Mouse (Mus musculus) c-Kit-positive CD71-positive TER-119-negative erythroid progenitor cells, embryonic 14.5 days (primary cell): ENCODE measurements around the gene Fam129a.
"Not testable (repeated sequence)": the region's sequence is repeated elsewhere in the genome, so short reads cannot be mapped to it uniquely, and the experiment has no call there.

Experiments
- DNase-seq: peaks from one replicate; pipeline ENCODE4 v3.0.0-alpha.2; 2013; ENCODE audit warnings: low read depth

Fam129a gene

GRCm38 (mm10) chr1:151749894-151750293, 178.9 kb downstream of the Fam129a start:
- not testable (repeated sequence) for DNase-seq

DNA sequence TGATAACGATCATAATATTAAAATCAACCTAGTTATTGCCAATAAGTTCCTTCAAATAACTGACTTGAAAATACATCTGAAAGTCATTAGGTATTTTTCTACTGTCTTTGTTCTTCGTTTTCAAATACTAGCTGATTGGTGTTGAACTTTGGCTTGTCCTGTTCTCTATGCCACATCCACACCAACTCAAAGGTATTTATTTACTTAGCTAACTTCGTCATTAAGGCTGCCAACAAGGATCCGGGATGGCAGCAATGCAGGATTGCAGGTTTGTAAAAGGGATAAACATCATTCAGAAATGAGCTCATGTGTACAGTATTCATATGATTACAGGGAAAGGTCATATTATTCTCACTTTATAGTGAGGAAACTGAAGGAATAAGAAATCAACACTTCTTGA, 182.0 kb downstream of the Fam129a start:
- no peak for DNase-seq

DNA sequence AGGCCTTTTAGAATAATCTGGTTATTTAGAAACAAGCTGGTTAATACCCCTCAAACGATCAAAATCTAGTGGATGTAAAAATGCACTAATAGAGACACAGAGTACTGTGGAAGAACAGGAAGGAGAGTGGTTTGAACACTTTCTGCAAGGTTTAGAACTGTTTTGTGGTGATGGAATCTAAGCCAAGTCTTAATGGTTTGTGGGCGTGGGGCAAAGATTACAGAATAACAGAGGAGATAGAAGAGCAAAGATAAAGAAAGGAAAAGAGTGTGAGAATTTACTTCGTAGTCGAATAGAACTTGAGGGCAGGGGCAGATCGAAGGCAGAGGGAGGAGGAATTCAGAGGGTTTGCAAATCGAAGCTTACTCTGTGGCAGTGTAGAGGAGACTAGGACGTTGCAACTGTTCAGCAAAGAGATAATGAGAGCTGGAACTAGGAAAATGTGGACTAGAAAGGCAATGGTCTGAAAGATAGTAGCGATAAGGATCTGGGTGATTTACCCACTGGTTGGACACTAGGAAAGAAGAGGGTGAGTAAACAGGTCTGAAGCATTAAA, 182.5 kb downstream of the Fam129a start:
- DNase-seq: no peak

DNA sequence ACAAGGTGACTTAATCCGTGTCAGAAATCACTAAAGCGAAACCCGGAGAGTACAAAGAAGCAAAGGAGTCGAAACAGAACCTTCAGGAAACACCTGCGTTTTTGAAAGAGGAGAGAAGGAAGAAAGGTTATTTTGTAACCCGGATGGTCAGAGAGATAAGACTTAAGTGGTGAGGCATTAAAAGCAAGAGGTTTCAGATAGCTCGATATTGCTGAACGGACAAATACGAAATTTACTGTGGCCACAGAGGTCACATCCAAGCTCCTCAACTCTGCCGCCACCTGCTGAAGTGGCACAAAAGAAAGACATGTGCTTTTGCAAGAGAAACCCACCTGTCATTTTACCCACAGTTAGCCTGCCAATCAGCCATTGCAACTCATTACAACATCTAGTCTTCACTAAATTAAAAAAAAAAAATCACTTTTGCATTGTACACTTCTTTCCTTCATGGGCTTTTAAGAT, 183.1 kb downstream of the Fam129a start:
- peak; percentile 38 for DNase-seq

GRCm38 (mm10) chr1:151754881-151755659, 184.1 kb downstream of the Fam129a start, which contains the start of gene Edem3:
Edem3 (plus strand) TSS chr1:151755371.
- DNase-seq: peak; percentile 96

DNA sequence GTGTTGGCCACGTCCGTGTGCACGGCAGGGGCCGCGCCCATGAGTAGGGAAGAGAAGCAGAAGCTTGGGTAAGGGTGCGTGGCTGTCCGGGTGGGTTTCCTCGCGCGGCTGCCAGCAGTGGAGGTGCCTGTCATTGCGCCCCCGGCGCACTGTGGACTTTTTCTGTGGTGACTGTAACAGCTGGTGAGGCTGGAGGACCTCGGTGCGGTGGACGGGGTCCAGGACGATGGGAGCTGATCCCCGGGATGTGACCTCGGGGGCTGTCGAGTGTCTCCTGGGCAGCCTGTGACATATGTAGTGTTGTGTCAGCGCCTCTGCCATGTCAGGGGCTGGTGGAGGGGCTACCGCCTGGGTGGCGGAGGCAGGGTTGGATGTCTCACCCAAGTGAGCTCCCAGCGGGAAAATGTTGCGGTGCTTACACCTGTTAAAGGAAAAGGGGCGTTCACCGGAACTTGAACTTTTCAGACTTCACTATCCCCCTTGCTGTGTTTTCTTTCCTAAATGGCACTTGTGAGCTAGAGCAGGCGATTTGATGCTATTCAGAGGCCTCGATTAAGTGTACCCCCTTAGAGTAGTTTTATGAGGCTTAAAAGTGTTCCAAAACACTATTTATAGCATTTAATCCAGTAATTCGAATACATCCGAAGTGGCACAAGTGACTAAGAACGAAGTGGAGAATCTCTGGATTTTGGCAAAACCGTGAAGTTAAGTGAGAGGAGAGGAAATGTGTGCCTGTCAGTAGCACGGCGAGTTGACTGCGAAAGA, 184.9 kb downstream of the Fam129a start:
- no peak for DNase-seq

DNA sequence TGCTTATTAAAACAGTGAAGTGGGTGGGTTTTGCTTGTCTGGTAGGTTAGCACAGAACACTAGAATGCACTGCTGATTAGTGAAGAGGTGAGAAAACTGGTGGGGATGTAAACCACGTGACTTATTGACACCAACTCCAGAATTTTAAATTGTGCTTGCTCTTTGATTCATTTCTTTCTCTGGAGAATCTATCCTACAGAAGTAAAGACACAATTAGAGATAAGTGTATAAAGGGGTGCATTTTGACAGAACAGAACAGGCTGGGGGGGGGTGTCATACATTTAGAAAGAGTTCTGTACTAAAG, 185.4 kb downstream of the Fam129a start:
- no peak for DNase-seq

- DNase-seq: peak; percentile 50
Measured at GRCm38 (mm10) chr1:151758301-151758700, 187.3 kb downstream of the Fam129a start.

DNA sequence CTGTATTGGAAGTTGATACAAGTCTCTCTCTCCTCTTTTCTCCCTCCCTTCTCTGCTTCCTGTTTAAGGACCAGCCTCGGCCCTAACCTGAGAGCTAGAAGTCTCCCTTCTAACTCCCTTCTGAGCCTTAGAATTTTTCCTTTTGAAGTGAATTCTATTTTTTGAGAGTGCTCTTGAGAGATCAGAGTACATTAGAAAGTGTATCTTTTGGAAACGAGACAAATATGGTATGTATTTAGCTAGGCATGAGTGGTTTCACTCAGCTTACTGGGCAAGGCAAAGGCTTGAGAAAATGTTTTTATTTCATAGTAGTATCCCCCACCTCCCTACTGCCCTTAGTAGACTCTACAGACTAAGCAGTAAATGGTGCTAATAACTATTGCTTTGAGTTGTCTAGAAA, 188.0 kb downstream of the Fam129a start:
- DNase-seq: no peak

- DNase-seq: no peak
Measured at GRCm38 (mm10) chr1:151764236-151764635, 193.2 kb downstream of the Fam129a start.

DNA sequence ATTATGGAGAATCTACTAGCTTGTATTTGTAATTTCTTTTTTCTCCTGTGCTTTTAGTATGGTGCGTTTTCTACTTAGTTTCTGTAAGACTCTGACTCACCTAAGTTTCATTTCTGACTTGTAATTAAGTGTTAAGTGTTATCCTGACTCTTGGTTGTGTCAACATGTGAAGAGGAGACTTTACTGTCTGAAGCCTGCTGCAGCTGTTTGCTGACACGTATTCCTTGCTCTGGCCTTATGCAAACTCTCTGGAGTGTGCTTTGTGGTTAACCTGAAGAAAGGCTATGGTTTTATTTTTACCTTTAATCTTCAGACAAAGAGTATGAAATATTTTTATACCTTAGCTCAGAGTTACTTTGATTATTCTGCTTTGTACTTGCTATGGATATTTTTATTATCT, 195.2 kb downstream of the Fam129a start:
- DNase-seq: no peak

DNA sequence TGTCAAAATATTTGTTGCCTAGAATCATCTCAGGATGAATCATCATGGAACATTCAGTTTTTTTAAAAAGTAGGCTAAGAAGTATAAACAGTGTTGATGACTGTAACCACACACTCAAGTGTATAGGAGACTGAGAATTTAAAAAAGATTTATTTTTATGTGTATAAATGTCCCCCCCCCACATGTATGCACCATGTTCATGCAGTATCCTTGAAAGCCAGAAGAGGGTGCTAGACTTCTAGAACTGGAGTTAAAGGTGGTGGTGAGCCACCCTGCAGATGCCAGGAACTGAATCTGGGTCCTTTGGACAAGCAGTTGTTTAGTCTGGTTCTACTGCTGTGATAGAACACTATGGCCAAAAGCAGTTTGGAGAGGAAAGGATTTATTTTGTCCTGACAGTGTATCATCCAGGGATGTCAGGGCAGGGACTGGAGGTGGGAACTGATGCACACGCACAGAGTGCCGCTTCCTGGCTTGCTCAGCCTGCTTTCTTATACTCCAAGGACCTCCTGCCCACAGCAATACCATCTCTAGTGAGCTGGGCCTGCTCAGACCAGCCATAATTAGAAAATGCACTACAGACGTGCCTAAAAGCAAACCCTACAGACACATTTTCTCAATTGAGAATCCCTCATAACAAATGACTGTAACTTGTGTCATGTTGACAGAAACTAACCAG, 196.1 kb downstream of the Fam129a start:
- no peak for DNase-seq

GRCm38 (mm10) chr1:151769200-151769913, 198.4 kb downstream of the Fam129a start:
- DNase-seq: no peak
